Mouse (Mus musculus) hindbrain, postnatal 0 days (tissue): ENCODE measurements around the gene Dnajc2. TPM values are rescaled to one million over a fixed set of nuclear protein-coding genes. Genes with fewer than 3 reads are reported as not detected.
A peak's percentile ranks its signal among the peaks of the same experiment; 100 is the strongest.
"Not testable (repeated sequence)": the region's sequence is repeated elsewhere in the genome, so short reads cannot be mapped to it uniquely, and the experiment has no call there.

ENCODE experiments used
- ATAC-seq: fragments of 200-750 bp; cut with Nextera tagmentation; 2 replicates; pipeline ENCODE4 v1.8.0; 2017; ENCODE audit warnings: mild to moderate bottlenecking, moderate TSS enrichment, moderate library complexity
- DNase-seq: peaks from one replicate; pipeline ENCODE4 v3.0.0-alpha.2; 2015; ENCODE audit warnings: low spot score
- H3K27ac ChIP-seq: fragments of 300-500 bp; sonication (generic); 2 replicates; pipeline ENCODE4 v1.5.1; 2014; ENCODE audit warnings: mild to moderate bottlenecking
- H3K27me3 ChIP-seq: fragments of 300-500 bp; sonication (generic); 2 replicates; pipeline ENCODE4 v1.6.1; 2014; ENCODE audit warnings: low read length, mixed read lengths; ENCODE audit not compliant: insufficient read depth
- H3K36me3 ChIP-seq: fragments of 300-500 bp; sonication (generic); 2 replicates; pipeline ENCODE4 v1.6.1; 2014; ENCODE audit warnings: low read length, mixed read lengths; ENCODE audit not compliant: insufficient read depth
- H3K4me1 ChIP-seq: fragments of 300-500 bp; sonication (generic); 2 replicates; pipeline ENCODE4 v1.6.1; 2014; ENCODE audit warnings: antibody characterized with exemption, low read length, mixed read lengths; ENCODE audit not compliant: insufficient read depth
- H3K4me2 ChIP-seq: fragments of 300-500 bp; sonication (generic); 2 replicates; pipeline ENCODE4 v1.6.1; 2014; ENCODE audit warnings: low read depth, mild to moderate bottlenecking, low read length, moderate library complexity, mixed read lengths
- H3K4me3 ChIP-seq: fragments of 300-500 bp; sonication (generic); 2 replicates; pipeline ENCODE4 v1.5.1; 2014; ENCODE audit warnings: low read length
- H3K9ac ChIP-seq: fragments of 300-500 bp; sonication (generic); replicated peaks from 2 replicates; pipeline ENCODE4 v1.6.1; 2014; ENCODE audit warnings: mild to moderate bottlenecking, low read length, moderate library complexity, mixed read lengths
- H3K9me3 ChIP-seq: fragments of 300-500 bp; sonication (generic); 2 replicates; pipeline ENCODE4 v1.6.1; 2016; ENCODE audit warnings: low read length, mixed read lengths
- CTCF ChIP-seq: IDR thresholded peaks from 2 replicates; pipeline ENCODE4 v1.5.1; 2016; ENCODE audit warnings: antibody characterized with exemption, control low read depth, low read depth
- WGBS: fragments of 180-500 bp; shearing (Covaris S2); extraction: QIAGEN DNeasy Blood & Tissue Kit; methylation state at CpG from one replicate; pipeline ENCODE4 v1.1.7; 2014; 5-methylcytosine and 5-hydroxymethylcytosine counted together
- polyA plus RNA-seq: library from polyadenylated mRNA; unstranded; fragments of >200 nt; fragmentation: Nextera tagmentation; extraction: Ambion mirVana; gene quantifications from 2 replicates; pipeline ENCODE4 v1.2.1, GENCODE M21; 2015
- total RNA-seq: library from RNA; depleted of rRNA; stranded (reverse); fragments of >200 nt; gene quantifications from 2 replicates; pipeline ENCODE4 v1.2.3, GENCODE M21; 2014; rRNA removed

The Dnajc2 gene
- total and polyA plus RNA-seq, 2 experiments from 2014 or later = 20.0 to 69.8 TPM

DNA sequence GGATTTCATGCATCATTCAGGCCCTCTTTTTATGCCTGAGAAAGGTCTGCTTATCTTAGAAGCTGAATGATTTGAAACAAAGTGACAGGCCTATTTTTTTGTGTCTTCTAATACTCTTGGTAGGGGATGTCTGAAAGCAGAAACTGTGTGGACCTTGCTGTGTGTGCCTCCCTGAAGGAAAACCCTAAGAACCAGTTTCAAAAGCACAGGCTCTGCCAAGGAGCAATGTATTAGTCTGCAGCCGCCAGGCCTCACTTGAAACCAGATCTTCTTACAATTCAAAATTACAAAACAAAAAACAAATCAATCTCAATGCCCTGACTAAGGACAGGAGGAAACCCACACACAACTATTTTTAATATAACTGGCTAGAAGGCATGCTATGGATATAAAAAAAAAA lies 60.6 kb downstream of the Dnajc2 start:
- Histone ChIP-seq H3K9me3 (no peaks in the 10 kb centered on the region), H3K27me3 (no peaks in the 10 kb centered on the region), H3K9ac (no peak overlapping the region), H3K27ac (peak overlapping the region; percentile 37; the same call in 1 of the 2 replicates), H3K36me3 (no peaks in the 10 kb centered on the region), H3K4me1 (no peaks in the 10 kb centered on the region), H3K4me3 (no peak overlapping the region), H3K4me2 (no peak overlapping the region)
- no peak for ATAC-seq
- DNase-seq = no peak
- no peak for TF ChIP-seq CTCF
- WGBS = 38% methylated on average over 1 of the region's 1 CpGs

DNA sequence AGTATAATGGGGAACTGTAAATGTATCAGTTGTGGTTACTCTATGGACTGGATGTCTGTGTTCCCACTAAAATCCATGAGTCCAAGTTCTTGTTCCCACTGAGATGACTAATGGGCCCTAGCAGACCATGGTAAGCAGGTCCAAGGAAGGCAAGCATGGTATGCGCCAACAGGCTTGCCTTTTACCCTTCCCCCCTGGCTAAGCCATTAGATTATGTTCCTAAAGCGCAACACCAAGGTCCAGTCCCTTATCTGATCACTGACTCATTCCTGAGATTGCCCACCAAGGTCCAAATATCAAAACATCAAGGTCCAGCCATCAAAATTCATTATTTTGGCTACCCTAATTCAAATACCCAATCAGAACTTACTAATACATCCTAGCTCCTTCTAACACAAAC lies 65.8 kb downstream of the Dnajc2 start:
- H3K4me2 ChIP-seq = no peak overlapping the region
- no peaks in the 10 kb centered on the region for H3K27me3 ChIP-seq
- ATAC-seq = no peak
- TF ChIP-seq CTCF = no peak
- H3K4me3 ChIP-seq = no peak overlapping the region
- H3K27ac ChIP-seq = no peak overlapping the region
- WGBS = 97% methylated on average over 2 of the region's 2 CpGs
- no peaks in the 10 kb centered on the region for H3K36me3 ChIP-seq
- no peaks in the 10 kb centered on the region for H3K4me1 ChIP-seq
- no peak overlapping the region for H3K9ac ChIP-seq
- no peaks in the 10 kb centered on the region for H3K9me3 ChIP-seq
- DNase-seq = no peak

DNA sequence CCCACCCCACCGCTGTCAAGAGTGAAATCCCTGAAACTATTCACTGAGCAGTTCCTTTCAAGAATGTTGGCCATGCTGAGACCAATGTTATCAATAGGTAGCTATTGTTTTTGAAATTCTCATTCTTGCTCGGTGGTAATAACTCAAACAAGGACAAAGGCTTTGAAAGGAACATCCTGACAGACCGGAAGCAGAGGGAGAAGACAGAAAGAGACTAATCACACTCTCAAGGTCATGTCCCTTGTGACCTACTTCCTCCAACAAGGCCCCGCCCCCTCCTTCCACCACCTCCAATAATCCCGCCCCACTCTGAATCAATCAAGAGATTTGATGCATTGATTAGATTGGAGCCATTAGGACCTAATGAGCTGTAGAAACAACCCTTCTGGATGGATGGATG lies 66.5 kb downstream of the Dnajc2 start:
- Histone ChIP-seq H3K27ac (no peak overlapping the region), H3K4me3 (no peak overlapping the region), H3K9me3 (no peaks in the 10 kb centered on the region), H3K9ac (no peak overlapping the region), H3K4me2 (no peak overlapping the region), H3K4me1 (no peaks in the 10 kb centered on the region), H3K36me3 (no peaks in the 10 kb centered on the region), H3K27me3 (no peaks in the 10 kb centered on the region)
- TF ChIP-seq CTCF = no peak
- ATAC-seq = no peak
- no peak for DNase-seq
- WGBS = 79% methylated on average over 5 of the region's 5 CpGs

- Histone ChIP-seq H3K27me3 (no peaks in the 10 kb centered on the region), H3K4me2 (no peak overlapping the region), H3K9ac (no peak overlapping the region), H3K36me3 (no peaks in the 10 kb centered on the region), H3K4me1 (peaks cover 3% of the 10 kb centered on the region; the same call in 1 of the 2 replicates), H3K27ac (no peak overlapping the region), H3K9me3 (no peaks in the 10 kb centered on the region), H3K4me3 (no peak overlapping the region)
- ATAC-seq (no peak), DNase-seq (no peak)
- 72% methylated on average over 10 of the region's 10 CpGs for WGBS
- TF ChIP-seq CTCF = no peak
Observed at GRCm38 (mm10) chr5:21717165-21717715, 67.8 kb downstream of the Dnajc2 start.

DNA sequence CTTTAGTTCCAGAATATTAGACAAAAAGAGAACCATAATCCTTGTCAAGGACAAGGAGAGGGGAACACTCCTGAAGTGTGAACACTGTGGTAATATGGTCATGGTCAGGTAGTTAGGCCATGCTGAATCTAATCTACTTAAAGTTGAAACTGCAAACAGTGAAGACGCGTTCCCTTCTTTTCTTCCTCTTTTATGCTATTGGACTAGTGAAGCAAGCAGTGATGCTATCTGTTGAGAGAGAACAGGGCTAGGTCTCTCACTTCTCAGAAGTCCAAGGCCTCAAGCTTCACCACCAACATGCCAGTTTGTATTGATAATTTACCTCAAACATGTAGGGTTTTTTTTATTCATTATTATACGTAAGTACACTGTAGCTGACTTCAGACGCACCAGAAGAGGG lies 70.6 kb downstream of the Dnajc2 start:
- ATAC-seq (no peak), DNase-seq (no peak)
- Histone ChIP-seq H3K27me3 (no peaks in the 10 kb centered on the region), H3K9me3 (no peaks in the 10 kb centered on the region), H3K27ac (no peak overlapping the region), H3K4me1 (peaks cover 5% of the 10 kb centered on the region; the same call in 1 of the 2 replicates), H3K36me3 (no peaks in the 10 kb centered on the region), H3K4me3 (no peak overlapping the region), H3K9ac (no peak overlapping the region), H3K4me2 (no peak overlapping the region)
- 96% methylated on average over 4 of the region's 4 CpGs for WGBS
- TF ChIP-seq CTCF = no peak

DNA sequence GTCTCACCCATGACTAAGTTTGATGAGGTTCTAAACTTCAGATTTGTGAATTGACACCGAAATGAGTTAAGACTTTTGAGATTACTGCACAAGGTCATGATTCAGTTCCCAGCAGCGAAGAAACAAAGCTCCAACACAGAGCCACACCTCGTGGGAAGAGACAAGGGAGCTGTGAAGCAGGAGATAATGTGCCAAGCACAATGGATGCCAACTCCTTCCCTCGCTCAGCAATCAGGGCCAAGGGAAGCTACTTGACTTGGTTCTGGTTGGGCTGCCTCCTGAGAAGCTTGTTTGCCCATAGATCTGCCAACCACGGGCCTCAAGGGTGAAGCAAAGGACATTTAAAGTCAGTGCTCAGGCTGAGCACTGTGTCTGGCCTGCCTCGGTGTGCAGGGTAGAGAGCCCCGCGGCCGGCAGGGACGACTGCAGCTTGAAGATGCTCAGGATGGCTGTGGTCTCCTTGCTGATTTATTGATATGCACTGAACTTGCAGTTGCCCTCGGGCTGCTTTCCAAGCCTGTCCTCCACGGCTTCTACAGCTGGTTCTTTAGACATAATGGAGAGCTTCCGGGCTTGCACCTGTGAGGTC lies 72.8 kb downstream of the Dnajc2 start:
- Histone ChIP-seq H3K9ac (no peak overlapping the region), H3K4me1 (peaks cover 5% of the 10 kb centered on the region; the same call in 1 of the 2 replicates), H3K9me3 (no peaks in the 10 kb centered on the region), H3K27me3 (no peaks in the 10 kb centered on the region), H3K27ac (no peak overlapping the region), H3K4me2 (no peak overlapping the region), H3K4me3 (no peak overlapping the region), H3K36me3 (no peaks in the 10 kb centered on the region)
- peak; percentile 10 for DNase-seq
- 61% methylated on average over 13 of the region's 13 CpGs for WGBS
- TF ChIP-seq CTCF = no peak
- no peak for ATAC-seq

GRCm38 (mm10) chr5:21708011-21708410 lies 77.0 kb downstream of the Dnajc2 start:
- DNase-seq, H3K4me2 ChIP-seq, ATAC-seq, H3K9me3 ChIP-seq, H3K4me3 ChIP-seq, H3K9ac ChIP-seq, H3K27me3 ChIP-seq, H3K27ac ChIP-seq, H3K36me3 ChIP-seq, H3K4me1 ChIP-seq: not testable (repeated sequence)
- 81% methylated on average over 8 of the region's 8 CpGs for WGBS

Other genes with a start within 250 kb of the Dnajc2 start
- 1.9 and 2.9 TPM in 2 replicates for gene Lrrc17, start 241.7 kb downstream of the Dnajc2 start, total RNA-seq
- 3.3 and 3.9 TPM in 2 replicates for gene Lrrc17, start 241.7 kb downstream of the Dnajc2 start, polyA plus RNA-seq
- gene Fbxl13, start 139.6 kb downstream of the Dnajc2 start, total RNA-seq = 0.16 and 0.25 TPM in 2 replicates
- gene Fbxl13, start 139.6 kb downstream of the Dnajc2 start, polyA plus RNA-seq = 0.16 and 0.23 TPM in 2 replicates
- gene Armc10, start 139.4 kb downstream of the Dnajc2 start, total RNA-seq = 77.9 and 78.7 TPM in 2 replicates
- 32.8 and 34.4 TPM in 2 replicates for gene Armc10, start 139.4 kb downstream of the Dnajc2 start, polyA plus RNA-seq
- gene Napepld, start 83.9 kb downstream of the Dnajc2 start, total RNA-seq = 3.9 and 4.2 TPM in 2 replicates
- 1.4 and 1.5 TPM in 2 replicates for gene Napepld, start 83.9 kb downstream of the Dnajc2 start, polyA plus RNA-seq
- 58.9 and 128 TPM in 2 replicates for gene Pmpcb, start 48.1 kb downstream of the Dnajc2 start, total RNA-seq
- 64.9 and 65.2 TPM in 2 replicates for gene Pmpcb, start 48.1 kb downstream of the Dnajc2 start, polyA plus RNA-seq
- gene Psmc2, start within 50 bp of the Dnajc2 start, total RNA-seq = 28.3 and 36.9 TPM in 2 replicates
- gene Psmc2, start within 50 bp of the Dnajc2 start, polyA plus RNA-seq = 185 and 186 TPM in 2 replicates
- gene Slc26a5, start 80.4 kb upstream of the Dnajc2 start, total RNA-seq = 0.84 and 1.5 TPM in 2 replicates
- gene Slc26a5, start 80.4 kb upstream of the Dnajc2 start, polyA plus RNA-seq = 0.30 and 1.0 TPM in 2 replicates